Mouse (Mus musculus) T-helper 1 cell (primary cell): ENCODE measurements at regions not wholly inside any gene's neighbourhood (a gene's known extent, or its start where the extent isn't known, plus 50 kb on each side); places are given as distances from the start of the nearest gene placed in this dataset.
"Not testable (repeated sequence)": the region's sequence is repeated elsewhere in the genome, so short reads cannot be mapped to it uniquely, and the experiment has no call there.

Experiments
- in situ Hi-C: fragments of 300-600 bp; cut with MboI, MseI; formaldehyde crosslinking; loops from one replicate; pipeline ENCODE4 v1.15.1; 2025; ENCODE audit warnings: high pct_unique_total_duplicates

DNA sequence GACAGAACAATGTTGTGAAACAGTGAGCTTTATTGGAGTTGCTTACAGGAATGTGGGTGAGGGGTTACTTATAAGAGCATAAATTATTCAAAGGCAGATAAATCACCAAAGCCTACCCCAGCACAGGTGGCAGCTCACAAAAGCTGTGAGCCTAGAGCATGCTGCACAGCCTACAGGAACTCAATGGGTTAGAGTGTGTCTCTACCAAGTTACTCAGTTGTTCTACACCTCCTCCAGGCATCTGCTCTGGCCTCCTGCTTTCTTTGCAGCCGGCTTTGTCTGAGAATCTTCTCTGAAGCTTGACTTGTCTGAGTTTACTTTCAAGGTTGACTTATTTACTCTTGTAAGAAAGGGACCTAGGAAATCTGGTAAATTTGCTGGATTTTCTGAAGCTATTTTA lies 336.5 kb downstream of the Fscb start:
- in situ Hi-C loops, result no loop called here

DNA sequence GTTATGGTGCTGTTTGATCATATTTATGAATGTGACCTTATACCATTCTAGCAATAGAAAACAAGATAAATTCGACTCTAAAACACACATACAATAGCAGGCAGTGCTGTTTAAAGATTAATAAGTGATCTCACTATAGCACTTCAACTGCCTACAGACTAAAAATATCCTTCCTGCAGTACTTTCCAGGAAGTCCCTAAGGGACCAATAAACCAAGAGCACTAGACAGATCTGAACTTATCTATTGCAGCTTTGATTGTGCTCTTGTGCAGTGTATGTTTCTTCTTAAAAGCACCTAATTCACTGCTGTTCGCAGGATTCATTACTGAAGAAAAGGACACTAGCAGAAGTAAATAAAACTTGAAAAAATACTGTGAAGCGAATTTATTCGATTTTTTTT lies 358.1 kb downstream of the Fscb start:
- in situ Hi-C loops, result no loop called here

DNA sequence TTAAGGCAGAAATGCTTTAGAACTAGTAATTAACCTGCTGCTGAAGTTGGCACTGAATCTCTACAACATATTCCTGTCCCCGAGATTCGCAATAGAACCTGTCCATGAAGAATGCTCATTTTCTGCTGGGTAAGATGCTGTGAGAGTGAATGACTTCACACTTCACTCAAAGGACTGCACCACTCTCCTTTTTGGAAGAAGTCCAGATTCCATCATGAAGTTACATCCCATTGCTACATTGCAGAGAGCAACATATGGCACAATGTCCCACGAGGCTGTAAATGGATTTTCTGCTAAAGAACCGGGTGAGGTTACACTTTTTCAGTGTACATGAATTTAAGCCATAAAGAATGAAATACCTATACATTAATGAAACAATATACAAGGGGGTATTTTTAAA lies 360.0 kb downstream of the Fscb start:
- in situ Hi-C loops, result no loop called here

DNA sequence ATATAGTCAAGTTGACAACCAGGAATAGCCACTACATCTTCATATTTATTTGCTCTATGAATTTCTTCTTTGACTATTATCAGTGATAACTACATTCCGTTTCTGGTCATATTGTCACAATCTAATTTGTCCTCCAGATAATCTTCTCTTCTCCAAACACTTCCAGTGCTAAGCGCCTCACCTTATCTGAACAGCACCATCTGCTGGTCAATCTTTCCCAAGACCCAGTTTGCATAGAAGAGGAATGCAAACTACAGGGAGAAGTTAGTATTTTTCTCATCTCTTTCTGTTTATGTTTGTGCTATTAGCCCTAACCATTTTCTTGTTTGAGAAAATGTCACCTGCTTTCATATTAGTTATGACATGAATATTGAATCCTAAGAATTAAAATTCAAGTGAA lies 370.3 kb downstream of the Fscb start:
- in situ Hi-C loops, result no loop called here

DNA sequence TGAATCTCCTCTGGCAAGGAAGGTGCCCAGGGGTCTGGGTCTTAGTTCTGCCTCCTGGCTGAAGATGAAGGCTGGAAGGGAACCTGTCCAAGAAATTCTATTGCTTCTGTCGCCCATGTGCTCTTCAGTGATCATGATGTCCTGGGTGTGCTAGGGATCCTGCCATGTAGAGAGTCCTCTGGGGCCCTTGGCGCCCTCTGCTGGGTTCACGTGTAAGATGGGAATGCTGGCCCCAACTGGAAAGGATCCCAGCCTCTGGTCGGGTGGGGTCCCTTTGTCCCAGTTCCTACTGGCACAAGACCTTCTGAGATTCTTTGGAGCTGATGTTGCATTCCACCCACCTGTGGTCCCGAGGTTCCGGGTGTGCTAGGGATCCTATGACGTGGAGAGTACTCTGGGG lies 397.7 kb downstream of the Fscb start:
- in situ Hi-C loops, result loop anchor here (10.0 kb wide), 1 partner anchor 1572 kb away; no protein-coding TSS in a partner anchor

DNA sequence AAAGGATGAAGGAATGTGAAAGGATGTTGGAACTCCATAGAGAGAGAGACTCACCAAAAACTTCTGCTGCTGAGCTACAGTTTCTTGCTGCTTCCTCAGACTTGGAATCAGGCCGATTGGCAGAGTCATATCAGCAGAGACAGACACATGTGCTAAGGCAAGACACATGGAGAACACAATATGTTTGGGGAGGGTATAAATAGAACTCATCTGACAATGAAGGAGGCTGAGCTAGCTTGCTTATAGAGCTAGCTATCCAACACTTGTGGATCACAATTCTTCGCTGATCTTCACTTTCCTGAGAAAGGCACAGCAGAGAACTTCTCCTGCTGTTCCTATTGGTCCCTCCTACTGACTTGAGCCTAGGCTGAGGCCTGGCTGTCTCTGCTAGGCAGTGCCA lies 429.0 kb downstream of the Fscb start:
- in situ Hi-C loops, result no loop called here

DNA sequence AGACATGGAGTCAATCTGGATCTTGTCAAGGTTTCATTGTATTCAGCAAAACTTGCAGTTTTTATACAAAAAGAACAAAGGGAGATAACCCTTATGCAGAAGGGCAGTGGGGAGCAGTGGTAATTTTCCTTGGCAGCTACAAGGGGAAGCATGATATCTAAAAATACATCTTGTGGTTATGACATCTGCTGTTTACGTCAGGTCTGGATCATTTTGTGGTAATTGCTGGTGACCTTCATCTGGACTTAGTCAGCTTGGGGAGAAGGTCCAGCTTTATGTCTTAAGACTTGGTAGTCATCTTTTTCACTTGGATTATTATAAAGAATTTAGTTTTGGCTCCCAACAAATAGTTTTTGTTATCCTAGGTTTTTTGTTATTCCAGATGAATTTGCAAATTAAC lies 465.9 kb downstream of the Fscb start:
- in situ Hi-C loops, result not testable (repeated sequence)
